Mouse (Mus musculus): Measurements from ENCODE around the gene Olfr23.
"Not testable (repeated sequence)": the region's sequence is repeated elsewhere in the genome, so short reads cannot be mapped to it uniquely, and the experiment has no call there.

Olfr23 gene

GRCm38 (mm10) chr11:73936377-73936776 lies at the start of gene Olfr23:
Gene Olfr23 (plus strand): TSS chr11:73936677.
- ATAC-seq (ENCODE audit: low TSS enrichment), result no peak

- no peak for ATAC-seq (ENCODE audit: low TSS enrichment)
Measured at GRCm38 (mm10) chr11:73890671-73891070, 45.8 kb upstream of the Olfr23 start, which contains the start of gene Olfr394. Gene Olfr394 (minus strand): TSS chr11:73890771.

DNA sequence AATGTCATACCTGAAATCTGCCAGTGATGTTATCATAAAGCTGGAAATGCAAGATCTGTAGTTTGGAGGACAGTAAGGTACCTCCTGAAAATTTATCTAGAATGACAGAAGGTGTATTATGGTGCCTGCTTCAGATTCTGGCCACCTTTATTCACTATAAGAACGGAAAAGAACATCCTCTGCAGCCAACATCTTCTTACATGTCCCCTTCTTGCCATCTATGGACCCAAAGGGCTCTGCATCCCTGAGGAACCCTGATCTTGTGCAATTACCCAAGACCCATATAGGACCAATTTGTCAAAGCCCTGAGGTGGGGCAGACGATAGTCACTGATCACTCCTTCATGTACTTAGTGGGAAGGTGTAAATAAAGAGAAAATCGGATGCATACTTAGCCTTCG lies 27.3 kb upstream of the Olfr23 start, which contains the start of gene Olfr395:
Gene Olfr395 (minus strand): TSS at position 101 of the 400 bp plus-strand sequence.
- ATAC-seq (ENCODE audit: low TSS enrichment), result not testable (repeated sequence)

DNA sequence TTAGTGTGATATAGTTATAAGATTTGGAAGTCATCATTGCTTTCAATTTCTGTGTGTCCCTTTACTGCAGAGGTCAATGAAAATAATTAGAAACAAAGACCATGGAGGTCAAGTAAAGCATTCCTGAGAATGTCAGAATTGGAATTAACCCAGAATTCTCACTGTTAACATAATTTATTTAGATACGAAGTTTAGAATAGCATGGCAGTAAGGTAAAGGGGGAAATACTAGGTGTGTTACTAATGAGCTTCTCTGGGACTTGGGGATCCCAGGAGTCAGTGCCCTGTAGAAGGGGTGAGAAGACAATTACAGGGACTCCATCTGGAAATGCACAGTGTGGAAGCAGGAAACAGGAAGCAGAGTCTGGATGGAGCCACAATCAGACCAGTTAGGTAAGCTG lies 24.0 kb downstream of the Olfr23 start, which contains the start of gene Olfr397:
Gene Olfr397 (plus strand): TSS at position 301 of the 400 bp plus-strand sequence.
- no peak for ATAC-seq (ENCODE audit: low TSS enrichment)

DNA sequence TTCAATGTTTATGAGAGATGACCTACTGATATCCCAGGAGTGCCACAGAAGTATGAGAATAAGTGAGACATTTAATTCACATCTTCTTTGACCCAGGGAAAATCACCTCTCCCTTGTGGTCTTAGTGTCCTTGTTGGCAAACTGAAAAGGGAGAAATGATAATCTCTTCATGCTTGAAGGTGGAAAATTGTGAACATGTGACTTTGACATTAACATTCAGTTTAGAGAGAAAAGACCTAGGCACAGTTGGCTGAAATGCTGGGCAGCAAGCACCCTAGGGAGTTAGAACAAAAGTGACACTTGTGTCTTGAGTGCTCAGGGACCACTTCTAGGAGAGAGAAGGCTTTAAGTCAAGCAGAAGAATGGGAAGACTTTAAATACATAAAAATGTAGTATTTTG lies 53.8 kb downstream of the Olfr23 start, which contains the start of gene Olfr398:
Gene Olfr398 (minus strand): TSS at position 101 of the 400 bp plus-strand sequence.
- ATAC-seq (ENCODE audit: low TSS enrichment), result no peak
